Mouse (Mus musculus): ENCODE results near the gene Pqlc2. TPM values are rescaled to one million over a fixed set of nuclear protein-coding genes. Genes with fewer than 3 reads are reported as not detected.

The Pqlc2 gene
- total and polyA plus RNA-seq, 2 experiments from 2014 or later = 10.9 to 26.5 TPM

DNA sequence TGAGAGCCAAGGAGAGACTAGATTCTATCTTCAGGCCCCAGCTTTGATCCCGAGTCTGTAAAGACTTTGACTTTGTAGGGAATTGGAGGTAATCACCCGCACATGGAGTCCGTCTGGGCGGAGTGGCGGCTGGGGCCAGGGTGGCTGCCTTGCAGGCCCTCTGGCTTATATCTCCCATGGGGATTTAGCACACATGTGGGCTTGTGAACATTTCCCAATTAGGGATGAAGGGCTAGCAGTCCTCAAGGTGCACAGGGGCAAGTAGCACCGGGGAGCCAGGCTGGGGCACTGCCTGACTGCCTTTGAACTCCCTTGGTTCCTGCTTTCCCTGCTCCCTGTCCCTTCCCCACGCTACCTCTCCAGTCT, 44.0 kb downstream of the Pqlc2 start:
- H3K9me3 ChIP-seq (ENCODE audit: low read length) = no peaks in the 10 kb centered on the region
- H3K27me3 ChIP-seq (ENCODE audit: insufficient read depth, low read length) = no peaks in the 10 kb centered on the region
- TF ChIP-seq CTCF (IDR thresholded peaks at IDR 0.05) = no peak
- no peak overlapping the region for H3K4me2 ChIP-seq (ENCODE audit: low read depth, low read length, poor library complexity, severe bottlenecking)
- no peak for DNase-seq (ENCODE audit: low spot score)
- no peak overlapping the region for H3K4me3 ChIP-seq (ENCODE audit: low read depth, low read length)
- ATAC-seq (ENCODE audit: low FRiP score) = no peak
- WGBS = 71% methylated on average over 7 of the region's 7 CpGs
- H3K9ac ChIP-seq (replicated peaks; ENCODE audit: low read length, poor library complexity, severe bottlenecking) = no peak overlapping the region
- no peak overlapping the region for H3K27ac ChIP-seq (ENCODE audit: low read depth, low read length)
- H3K36me3 ChIP-seq (ENCODE audit: insufficient read depth, low read length) = peaks cover 46% of the 10 kb centered on the region
- H3K4me1 ChIP-seq (ENCODE audit: insufficient read depth, low read length) = no peaks in the 10 kb centered on the region

DNA sequence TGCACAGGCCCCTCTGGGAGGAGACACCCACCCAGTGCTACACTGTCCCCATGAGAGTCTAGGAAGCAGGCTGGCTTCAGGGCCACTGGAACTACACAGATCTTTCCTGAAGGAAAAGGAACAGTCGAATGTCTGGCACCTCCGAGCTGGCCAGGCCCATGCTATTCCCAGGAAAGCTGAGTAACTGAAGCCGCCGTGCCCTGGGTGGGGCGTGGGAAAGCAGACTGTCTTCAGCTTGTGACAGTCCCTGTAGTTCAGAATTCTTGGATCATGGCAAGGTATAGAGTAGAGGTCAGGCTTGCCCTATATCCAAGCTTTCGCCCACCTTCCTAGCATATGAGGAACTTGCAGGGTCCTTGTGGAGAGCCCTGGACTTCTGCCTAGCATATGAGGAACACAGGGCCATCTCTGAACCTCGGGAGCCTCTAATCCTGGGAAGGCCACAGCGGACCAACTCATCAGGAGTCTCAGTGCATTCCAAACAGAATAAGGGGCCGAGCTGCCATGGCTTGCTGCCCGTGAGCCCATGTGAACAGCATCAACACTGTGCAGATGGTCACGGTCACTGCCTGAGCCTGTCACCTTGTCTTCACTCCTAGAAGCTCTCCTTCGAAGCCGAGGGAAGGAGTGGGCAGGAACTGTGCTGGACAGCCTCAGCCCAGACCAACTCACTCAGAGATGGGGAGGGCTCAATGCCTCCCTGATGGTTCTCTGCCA, 44.6 kb downstream of the Pqlc2 start:
- H3K4me3 ChIP-seq (ENCODE audit: low read depth, low read length) = no peak overlapping the region
- H3K4me2 ChIP-seq (ENCODE audit: low read depth, low read length, poor library complexity, severe bottlenecking) = no peak overlapping the region
- ATAC-seq (ENCODE audit: low FRiP score) (peak; percentile 69), DNase-seq (ENCODE audit: low spot score) (peak; percentile 47)
- no peaks in the 10 kb centered on the region for H3K27me3 ChIP-seq (ENCODE audit: insufficient read depth, low read length)
- no peaks in the 10 kb centered on the region for H3K4me1 ChIP-seq (ENCODE audit: insufficient read depth, low read length)
- H3K9me3 ChIP-seq (ENCODE audit: low read length) = no peaks in the 10 kb centered on the region
- H3K36me3 ChIP-seq (ENCODE audit: insufficient read depth, low read length) = peaks cover 48% of the 10 kb centered on the region
- no peak overlapping the region for H3K9ac ChIP-seq (replicated peaks; ENCODE audit: low read length, poor library complexity, severe bottlenecking)
- WGBS = 79% methylated on average over 13 of the region's 13 CpGs
- H3K27ac ChIP-seq (ENCODE audit: low read depth, low read length) = no peak overlapping the region
- no peak for TF ChIP-seq CTCF (IDR thresholded peaks at IDR 0.05)

DNA sequence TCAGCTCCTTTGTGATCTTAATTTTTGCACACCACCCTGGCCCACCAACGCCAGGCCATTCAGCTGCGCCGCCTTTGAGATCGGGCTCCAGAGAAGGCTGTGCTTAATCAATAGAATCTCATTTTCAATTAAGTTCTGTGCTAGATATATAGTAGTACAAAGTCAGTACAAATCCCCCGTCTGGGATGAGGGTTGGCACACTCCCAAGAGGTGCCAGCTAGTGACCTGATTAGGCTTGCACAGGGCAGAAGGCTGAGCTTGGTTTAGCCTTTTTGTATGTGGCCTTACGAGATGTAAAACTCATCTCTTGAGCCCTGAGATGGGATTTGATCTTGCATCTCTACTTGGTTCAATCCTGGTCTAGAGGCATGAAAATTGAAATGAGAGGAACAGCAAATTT, 47.5 kb downstream of the Pqlc2 start:
- no peak for TF ChIP-seq CTCF (IDR thresholded peaks at IDR 0.05)
- Histone ChIP-seq H3K4me3 (ENCODE audit: low read depth, low read length) (no peak overlapping the region), H3K4me2 (ENCODE audit: low read depth, low read length, poor library complexity, severe bottlenecking) (no peak overlapping the region), H3K27me3 (ENCODE audit: insufficient read depth, low read length) (no peaks in the 10 kb centered on the region), H3K4me1 (ENCODE audit: insufficient read depth, low read length) (no peaks in the 10 kb centered on the region), H3K9ac (replicated peaks; ENCODE audit: low read length, poor library complexity, severe bottlenecking) (no peak overlapping the region), H3K27ac (ENCODE audit: low read depth, low read length) (no peak overlapping the region), H3K9me3 (ENCODE audit: low read length) (no peaks in the 10 kb centered on the region), H3K36me3 (ENCODE audit: insufficient read depth, low read length) (peaks cover 63% of the 10 kb centered on the region)
- DNase-seq (ENCODE audit: low spot score) (no peak), ATAC-seq (ENCODE audit: low FRiP score) (no peak)
- WGBS = 88% methylated on average over 6 of the region's 6 CpGs

DNA sequence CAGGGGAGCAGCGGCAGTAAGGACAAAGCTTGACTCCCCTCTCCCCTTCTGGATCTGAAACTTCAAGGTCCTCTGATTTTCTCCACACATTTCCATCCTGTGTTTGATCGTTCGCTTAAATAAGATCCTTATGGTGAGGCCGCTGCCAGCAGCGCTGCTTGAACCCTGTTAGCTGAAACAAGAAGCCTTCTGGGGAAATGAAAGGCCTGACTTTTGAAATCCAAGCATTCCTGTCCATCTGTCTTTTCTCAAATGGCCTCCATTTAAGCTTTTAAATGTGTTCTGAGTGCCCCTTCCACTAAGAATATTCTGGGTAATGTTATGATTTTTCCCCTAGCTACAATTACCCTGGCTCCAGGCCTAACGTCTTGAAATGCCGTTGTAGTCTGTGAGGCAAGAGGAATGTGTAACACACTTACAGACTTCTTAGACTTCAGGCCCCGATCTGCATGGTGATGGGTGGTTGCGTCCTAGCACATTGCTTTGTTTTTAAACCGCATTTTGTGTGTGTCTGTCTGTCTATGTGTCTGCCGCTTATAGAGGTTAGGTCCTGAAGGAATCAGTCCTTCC, 51.1 kb downstream of the Pqlc2 start:
- H3K9ac ChIP-seq (replicated peaks; ENCODE audit: low read length, poor library complexity, severe bottlenecking) = no peak overlapping the region
- H3K4me3 ChIP-seq (ENCODE audit: low read depth, low read length) = no peak overlapping the region
- H3K36me3 ChIP-seq (ENCODE audit: insufficient read depth, low read length) = peaks cover 58% of the 10 kb centered on the region
- H3K27ac ChIP-seq (ENCODE audit: low read depth, low read length) = no peak overlapping the region
- no peaks in the 10 kb centered on the region for H3K4me1 ChIP-seq (ENCODE audit: insufficient read depth, low read length)
- DNase-seq (ENCODE audit: low spot score) (no peak), ATAC-seq (ENCODE audit: low FRiP score) (no peak)
- TF ChIP-seq CTCF (IDR thresholded peaks at IDR 0.05) = no peak
- H3K9me3 ChIP-seq (ENCODE audit: low read length) = no peaks in the 10 kb centered on the region
- H3K4me2 ChIP-seq (ENCODE audit: low read depth, low read length, poor library complexity, severe bottlenecking) = no peak overlapping the region
- 85% methylated on average over 11 of the region's 11 CpGs for WGBS
- no peaks in the 10 kb centered on the region for H3K27me3 ChIP-seq (ENCODE audit: insufficient read depth, low read length)

DNA sequence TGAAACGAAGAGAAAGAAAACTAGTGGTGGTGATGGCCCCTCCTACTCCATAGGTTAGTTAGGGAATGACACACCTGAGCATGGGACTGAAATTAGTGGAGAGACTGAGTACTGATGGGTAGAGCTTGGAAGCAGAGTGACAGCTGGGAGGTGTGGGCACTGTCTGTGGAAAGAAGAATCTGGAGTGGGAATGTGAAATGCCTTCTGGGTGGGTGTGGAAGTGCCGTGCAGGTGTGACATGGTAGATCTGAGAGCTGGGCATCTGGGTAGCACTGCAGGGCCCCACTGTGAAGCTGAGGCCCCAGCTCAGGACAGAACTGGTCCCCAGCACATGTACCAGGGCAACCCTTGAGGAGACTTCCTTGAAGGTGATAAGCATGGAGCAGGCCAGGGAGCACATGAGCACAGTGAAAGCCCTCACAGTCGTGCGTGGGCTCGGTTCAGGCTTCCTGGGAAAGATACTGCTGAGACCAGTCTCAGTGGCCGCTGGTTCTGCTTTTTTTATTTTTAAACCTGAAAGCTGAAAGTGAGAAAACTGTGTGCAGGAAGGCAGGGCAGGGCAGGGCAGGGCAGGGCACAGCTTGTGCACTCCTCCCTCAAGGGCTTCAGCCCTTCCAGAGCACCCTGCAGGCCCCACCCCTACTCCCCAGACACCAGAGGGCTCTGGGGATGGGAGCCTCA, 51.7 kb downstream of the Pqlc2 start:
- Histone ChIP-seq H3K4me1 (ENCODE audit: insufficient read depth, low read length) (no peaks in the 10 kb centered on the region), H3K36me3 (ENCODE audit: insufficient read depth, low read length) (peaks cover 54% of the 10 kb centered on the region), H3K4me3 (ENCODE audit: low read depth, low read length) (no peak overlapping the region), H3K4me2 (ENCODE audit: low read depth, low read length, poor library complexity, severe bottlenecking) (no peak overlapping the region), H3K27ac (ENCODE audit: low read depth, low read length) (no peak overlapping the region; the same call in 1 of the 2 replicates), H3K9me3 (ENCODE audit: low read length) (no peaks in the 10 kb centered on the region), H3K27me3 (ENCODE audit: insufficient read depth, low read length) (no peaks in the 10 kb centered on the region), H3K9ac (replicated peaks; ENCODE audit: low read length, poor library complexity, severe bottlenecking) (no peak overlapping the region)
- ATAC-seq (ENCODE audit: low FRiP score) (no peak), DNase-seq (ENCODE audit: low spot score) (no peak)
- no peak for TF ChIP-seq CTCF (IDR thresholded peaks at IDR 0.05)
- WGBS = 85% methylated on average over 6 of the region's 6 CpGs

DNA sequence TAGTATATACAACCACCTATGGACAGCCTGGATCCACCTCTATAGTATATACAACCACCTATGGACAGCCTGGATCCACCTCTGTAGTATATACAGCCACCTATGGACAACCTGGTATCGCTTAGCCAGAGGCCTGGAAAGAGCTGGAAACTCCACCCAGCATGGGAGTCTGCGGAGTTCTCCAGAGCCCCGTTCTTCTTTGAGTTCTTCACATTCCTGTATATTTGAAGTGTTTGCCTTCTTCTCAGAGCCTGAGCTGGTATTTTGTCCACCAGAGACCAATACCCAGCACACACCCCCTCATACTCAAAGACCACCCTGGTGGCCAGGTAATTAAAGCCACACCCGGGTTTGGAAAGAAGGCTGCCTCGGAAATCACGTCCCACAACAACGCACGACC, 53.8 kb downstream of the Pqlc2 start:
- WGBS = 88% methylated on average over 8 of the region's 8 CpGs
- DNase-seq (ENCODE audit: low spot score) (no peak), ATAC-seq (ENCODE audit: low FRiP score) (no peak)
- no peaks in the 10 kb centered on the region for H3K9me3 ChIP-seq (ENCODE audit: low read length)
- no peak overlapping the region for H3K27ac ChIP-seq (ENCODE audit: low read depth, low read length)
- peaks cover under 1% of the 10 kb centered on the region; the same call in 1 of the 2 replicates for H3K4me1 ChIP-seq (ENCODE audit: insufficient read depth, low read length)
- H3K4me2 ChIP-seq (ENCODE audit: low read depth, low read length, poor library complexity, severe bottlenecking) = no peak overlapping the region
- TF ChIP-seq CTCF (IDR thresholded peaks at IDR 0.05) = no peak
- H3K4me3 ChIP-seq (ENCODE audit: low read depth, low read length) = no peak overlapping the region
- H3K27me3 ChIP-seq (ENCODE audit: insufficient read depth, low read length) = no peaks in the 10 kb centered on the region
- no peak overlapping the region for H3K9ac ChIP-seq (replicated peaks; ENCODE audit: low read length, poor library complexity, severe bottlenecking)
- H3K36me3 ChIP-seq (ENCODE audit: insufficient read depth, low read length) = peaks cover 34% of the 10 kb centered on the region
